Mouse (Mus musculus) bone marrow, adult 2 months (tissue): Measurements from ENCODE around the gene Gm49510.

Source experiments
- CTCF ChIP-seq: fragments of 200-500 bp; IDR thresholded peaks from 2 replicates; pipeline ENCODE4 v1.5.1; 2011; ENCODE audit warnings: low read length, control low read depth; ENCODE audit not compliant: control insufficient read depth, insufficient read depth
- POLR2A ChIP-seq: fragments of 200-500 bp; IDR thresholded peaks from 2 replicates; pipeline ENCODE4 v1.6.1; 2011; ENCODE audit warnings: low read depth, mild to moderate bottlenecking, control low read depth, low read length, borderline replicate concordance; ENCODE audit not compliant: control insufficient read depth

- TF ChIP-seq CTCF (no peak), POLR2A (no peak)
Observed at GRCm38 (mm10) chr15:78901422-78901789, 1.9 kb downstream of the Gm49510 start.
